Mouse (Mus musculus): Measurements from ENCODE around the gene Ear1. TPM values are rescaled to one million over a fixed set of nuclear protein-coding genes. Genes with fewer than 3 reads are reported as not detected.
"Not testable (repeated sequence)": the region's sequence is repeated elsewhere in the genome, so short reads cannot be mapped to it uniquely, and the experiment has no call there.

Gene Ear1
- total and polyA plus RNA-seq, 3 experiments = 0.66 TPM; not detected in 2

DNA sequence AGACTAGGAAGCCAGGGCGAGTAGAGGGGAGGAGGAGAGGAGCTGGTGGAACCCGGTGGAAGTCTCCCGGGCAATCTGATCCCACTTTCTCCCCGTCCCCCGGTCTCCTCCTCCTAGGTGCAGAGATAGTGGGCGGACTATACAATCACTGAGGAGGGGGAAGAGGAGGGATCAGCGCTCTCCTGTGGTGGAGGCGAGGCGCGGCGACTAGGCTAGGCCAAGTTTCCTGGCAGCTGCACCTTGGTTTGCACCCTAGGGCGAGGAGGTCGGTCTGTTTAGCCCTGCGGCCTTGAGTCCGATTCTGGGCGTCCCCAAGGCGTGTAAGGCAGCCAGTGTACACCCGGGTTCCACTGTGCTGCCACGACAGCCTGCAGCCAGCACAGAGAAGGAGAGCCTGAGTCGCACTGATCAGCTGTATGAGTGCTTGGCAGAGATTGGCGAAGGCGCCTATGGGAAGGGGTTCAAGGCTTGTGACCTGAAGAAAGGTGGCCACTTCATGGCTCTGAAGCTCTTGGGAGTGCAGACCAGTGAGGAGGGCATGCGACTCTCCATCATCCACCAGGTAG, 78.3 kb downstream of the Ear1 start:
- DNase-seq = not testable (repeated sequence)

DNA sequence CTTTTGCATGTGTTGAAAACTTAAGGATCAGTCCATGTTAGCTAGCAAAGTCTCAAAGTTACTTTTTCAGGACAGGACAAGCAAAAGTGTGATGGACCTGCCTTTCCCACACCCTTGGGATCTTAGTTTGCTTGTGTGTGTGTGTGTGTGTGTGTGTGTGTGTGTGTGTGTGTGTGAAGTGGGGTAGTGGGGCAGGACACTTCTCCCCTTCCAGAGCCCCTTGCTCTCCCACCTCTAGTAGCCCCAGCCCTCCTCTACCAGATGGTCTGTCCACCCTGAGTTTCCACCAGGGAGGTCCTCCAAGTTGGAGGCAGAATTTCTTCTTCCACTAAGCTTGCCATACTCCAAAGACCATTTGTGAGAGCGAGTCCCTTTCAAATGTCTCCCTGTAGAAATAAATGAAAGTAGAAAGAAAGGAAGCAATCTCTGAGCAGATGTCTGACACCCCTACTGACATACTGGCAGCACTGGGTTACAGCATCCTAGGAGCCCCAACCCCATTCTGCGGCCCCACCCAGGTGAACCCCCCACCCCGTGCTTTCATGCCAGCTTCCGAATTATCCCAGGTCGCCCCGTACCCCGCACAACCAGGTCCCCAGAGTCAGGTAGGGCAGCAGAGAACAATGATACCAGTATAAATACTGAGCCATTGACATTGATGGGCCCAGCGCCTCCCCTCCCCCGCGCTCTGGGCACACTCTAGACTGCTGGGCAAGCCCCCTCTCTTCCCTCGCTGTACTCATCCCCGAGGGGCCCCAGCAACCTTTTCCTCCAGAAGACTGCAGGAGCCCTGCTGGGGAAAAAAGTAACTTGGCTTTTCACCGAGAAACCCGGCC, 79.0 kb downstream of the Ear1 start:
- no peak for DNase-seq

DNA sequence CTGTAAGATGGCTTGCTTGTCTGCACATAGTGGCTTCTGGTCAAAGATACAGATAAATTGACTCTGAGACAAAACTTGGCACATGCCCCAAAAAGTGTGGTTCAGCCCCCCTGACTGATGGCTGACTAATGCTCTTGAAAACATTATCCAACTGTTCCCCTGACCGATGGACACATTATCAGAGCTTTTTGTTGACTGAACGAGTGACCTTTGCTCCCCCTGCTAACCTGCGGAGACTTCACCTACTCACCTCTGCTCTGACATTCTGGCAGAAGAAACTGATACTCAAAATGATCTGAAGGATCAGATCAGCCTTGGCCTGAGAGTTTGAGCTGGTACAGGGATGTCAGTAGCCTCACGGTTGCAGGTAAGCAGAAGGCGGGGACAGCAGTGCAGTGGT, 81.5 kb downstream of the Ear1 start:
- not testable (repeated sequence) for DNase-seq

DNA sequence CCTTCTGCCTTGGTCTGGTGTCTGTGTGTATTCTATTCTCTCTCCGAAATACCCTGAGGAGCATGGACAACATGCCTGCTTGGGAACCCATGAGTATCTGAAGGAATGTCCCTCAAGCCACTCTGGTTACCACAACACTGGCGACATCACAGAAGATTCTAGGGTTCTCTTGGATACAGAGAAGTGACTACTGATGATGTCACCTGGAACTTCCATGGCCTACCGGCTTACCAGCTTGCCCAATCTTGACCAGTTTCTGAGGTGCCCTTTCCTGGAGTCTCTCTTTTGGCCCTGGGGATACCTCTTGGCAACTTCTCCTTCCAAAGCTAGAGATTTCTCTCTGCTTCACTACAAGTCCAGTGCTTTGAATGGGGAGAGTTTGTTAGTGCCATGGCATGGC, 90.7 kb downstream of the Ear1 start, which contains the start of gene Gm8180:
Gene Gm8180 (minus strand): TSS at position 101 of the 400 bp plus-strand sequence.
- not testable (repeated sequence) for DNase-seq

Other genes starting within 250 kb of the Ear1 start
- gene Gm8165, start 198.3 kb downstream of the Ear1 start, total RNA-seq (2021) = not detected
- not detected in 2 replicates for gene Gm8165, start 198.3 kb downstream of the Ear1 start, polyA plus RNA-seq (2012; rRNA removed)
- 1 to 10 TPM in 1 of 2 experiments, under 1 TPM in 1; 0.75 to 1.9 TPM for gene Gm7324, start 177.7 kb downstream of the Ear1 start, total RNA-seq (2021)
- not detected in 2 replicates for gene Gm7324, start 177.7 kb downstream of the Ear1 start, polyA plus RNA-seq (2012; rRNA removed)
- not detected for gene Gm16506, start 148.0 kb downstream of the Ear1 start, total RNA-seq (2021)
- gene Gm16506, start 148.0 kb downstream of the Ear1 start, polyA plus RNA-seq (2012; rRNA removed) = not detected in 2 replicates
- not detected for gene Gm6526, start 127.7 kb downstream of the Ear1 start, total RNA-seq (2021)
- gene Gm6526, start 127.7 kb downstream of the Ear1 start, polyA plus RNA-seq (2012; rRNA removed) = not detected in 2 replicates
- not detected for gene Gm8180, start 90.8 kb downstream of the Ear1 start, total RNA-seq (2021)
- gene Gm8180, start 90.8 kb downstream of the Ear1 start, polyA plus RNA-seq (2012; rRNA removed) = not detected in 2 replicates
- not detected for gene Ear10, start 48.0 kb upstream of the Ear1 start, total RNA-seq (2021)
- gene Ear10, start 48.0 kb upstream of the Ear1 start, polyA plus RNA-seq (2012; rRNA removed) = not detected in 2 replicates
- gene Gm8113, start 49.9 kb upstream of the Ear1 start, total RNA-seq (2021) = 1 to 10 TPM; 1.5 to 3.4 TPM
- gene Gm8113, start 49.9 kb upstream of the Ear1 start, polyA plus RNA-seq (2012; rRNA removed) = 0.36 and 0.54 TPM in 2 replicates
- gene Ang5, start 81.6 kb upstream of the Ear1 start, total RNA-seq (2021) = not detected
- gene Ang5, start 81.6 kb upstream of the Ear1 start, polyA plus RNA-seq (2012; rRNA removed) = not detected in 2 replicates
- not detected for gene Ang6, start 126.8 kb upstream of the Ear1 start, total RNA-seq (2021)
- gene Ang6, start 126.8 kb upstream of the Ear1 start, polyA plus RNA-seq (2012; rRNA removed) = not detected in 2 replicates
- gene Ear2, start 227.1 kb upstream of the Ear1 start, total RNA-seq (2021) = 1 to 10 TPM; 1.7 to 5.1 TPM
- gene Ear2, start 227.1 kb upstream of the Ear1 start, polyA plus RNA-seq (2012; rRNA removed) = 7.5 and 8.8 TPM in 2 replicates
- gene Gm3327, start 248.3 kb upstream of the Ear1 start, total RNA-seq (2021) = not detected
- gene Gm3327, start 248.3 kb upstream of the Ear1 start, polyA plus RNA-seq (2012; rRNA removed) = not detected in 2 replicates